Mouse (Mus musculus): ENCODE measurements around the gene Sort1. TPM values are rescaled to one million over a fixed set of nuclear protein-coding genes. Genes with fewer than 3 reads are reported as not detected.

Gene Sort1
- polyA plus RNA-seq, 1 experiment from 2014 or later = 30.8 TPM

DNA sequence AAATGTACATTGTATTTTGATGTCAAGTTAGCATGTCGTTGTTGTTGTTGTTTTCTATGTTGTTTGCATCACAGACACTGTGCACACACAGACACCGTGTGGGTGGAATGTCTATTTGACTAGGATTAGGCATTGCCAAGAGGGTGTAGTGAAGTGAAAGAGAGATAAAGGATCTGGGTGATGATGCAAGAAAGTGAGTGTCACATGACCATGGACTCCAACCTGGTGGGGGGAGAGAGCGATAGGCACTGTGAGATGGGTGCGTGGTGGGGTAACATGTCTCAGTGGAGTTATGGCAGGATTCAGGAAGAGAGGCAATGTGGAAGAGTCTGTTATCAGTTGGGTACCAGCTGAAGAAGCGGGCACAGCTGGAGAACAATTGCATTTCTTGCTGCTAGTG is 84.8 kb downstream of the Sort1 start:
- ATAC-seq (no peak), DNase-seq (ENCODE audit: low spot score) (peak; percentile 20)
- no peak overlapping the region for H3K27ac ChIP-seq (ENCODE audit: low read length)
- no peaks in the 10 kb centered on the region for H3K27me3 ChIP-seq (replicated peaks; ENCODE audit: insufficient read depth, low read length)
- H3K4me3 ChIP-seq (ENCODE audit: low read depth, low read length) = no peak overlapping the region
- TF ChIP-seq CTCF (IDR thresholded peaks at IDR 0.05) (0 out of 2 replicates have a peak, but pooled peaks have one; percentile 2), EP300 (IDR thresholded peaks at IDR 0.05) (no peak)
- no peaks in the 10 kb centered on the region for H3K9me3 ChIP-seq (ENCODE audit: low read length)
- peaks cover 11% of the 10 kb centered on the region; the same call in 1 of the 2 replicates for H3K4me1 ChIP-seq (ENCODE audit: insufficient read depth, low read depth, low read length)
- H3K4me2 ChIP-seq (replicated peaks; ENCODE audit: low read depth, low read length) = no peak overlapping the region
- WGBS = 70% methylated on average over 5 of the region's 5 CpGs
- H3K9ac ChIP-seq (replicated peaks; ENCODE audit: low read depth) = no peak overlapping the region
- H3K36me3 ChIP-seq (ENCODE audit: insufficient read depth, low read length) = no peaks in the 10 kb centered on the region

GRCm38 (mm10) chr3:108372274-108372673 is 88.4 kb downstream of the Sort1 start:
- Histone ChIP-seq H3K27ac (ENCODE audit: low read length) (peak overlapping the region; percentile 60), H3K4me3 (ENCODE audit: low read depth, low read length) (no peak overlapping the region), H3K4me1 (ENCODE audit: insufficient read depth, low read depth, low read length) (peaks cover 11% of the 10 kb centered on the region; the same call in 1 of the 2 replicates), H3K9ac (replicated peaks; ENCODE audit: low read depth) (no peak overlapping the region), H3K4me2 (replicated peaks; ENCODE audit: low read depth, low read length) (no peak overlapping the region), H3K27me3 (replicated peaks; ENCODE audit: insufficient read depth, low read length) (no peaks in the 10 kb centered on the region), H3K9me3 (ENCODE audit: low read length) (no peaks in the 10 kb centered on the region), H3K36me3 (ENCODE audit: insufficient read depth, low read length) (no peaks in the 10 kb centered on the region)
- WGBS = 10% methylated on average over 3 of the region's 3 CpGs
- ATAC-seq (peak; percentile 74), DNase-seq (ENCODE audit: low spot score) (peak; percentile 67)
- TF ChIP-seq CTCF (IDR thresholded peaks at IDR 0.05) (no peak; the same call in 1 of the 2 replicates), EP300 (IDR thresholded peaks at IDR 0.05) (no peak)

GRCm38 (mm10) chr3:108372691-108373090 is 88.8 kb downstream of the Sort1 start:
- peak; percentile 88 for DNase-seq (ENCODE audit: low spot score)
- WGBS = 35% methylated on average over 3 of the region's 3 CpGs
- Histone ChIP-seq H3K27me3 (replicated peaks; ENCODE audit: insufficient read depth, low read length) (no peaks in the 10 kb centered on the region), H3K9me3 (ENCODE audit: low read length) (no peaks in the 10 kb centered on the region), H3K36me3 (ENCODE audit: insufficient read depth, low read length) (no peaks in the 10 kb centered on the region), H3K9ac (replicated peaks; ENCODE audit: low read depth) (no peak overlapping the region), H3K4me1 (ENCODE audit: insufficient read depth, low read depth, low read length) (peaks cover 11% of the 10 kb centered on the region; the same call in 1 of the 2 replicates), H3K27ac (ENCODE audit: low read length) (peak overlapping the region; percentile 60), H3K4me3 (ENCODE audit: low read depth, low read length) (no peak overlapping the region), H3K4me2 (replicated peaks; ENCODE audit: low read depth, low read length) (no peak overlapping the region)
- peak; percentile 90 for ATAC-seq
- no peak for TF ChIP-seq CTCF (IDR thresholded peaks at IDR 0.05)
- peak; percentile 96 for TF ChIP-seq EP300 (IDR thresholded peaks at IDR 0.05)

- Histone ChIP-seq H3K4me1 (ENCODE audit: insufficient read depth, low read depth, low read length) (no peaks in the 10 kb centered on the region), H3K27me3 (replicated peaks; ENCODE audit: insufficient read depth, low read length) (no peaks in the 10 kb centered on the region), H3K4me3 (ENCODE audit: low read depth, low read length) (no peak overlapping the region), H3K36me3 (ENCODE audit: insufficient read depth, low read length) (no peaks in the 10 kb centered on the region), H3K27ac (ENCODE audit: low read length) (no peak overlapping the region), H3K4me2 (replicated peaks; ENCODE audit: low read depth, low read length) (no peak overlapping the region), H3K9me3 (ENCODE audit: low read length) (no peaks in the 10 kb centered on the region), H3K9ac (replicated peaks; ENCODE audit: low read depth) (no peak overlapping the region)
- TF ChIP-seq EP300 (IDR thresholded peaks at IDR 0.05) = no peak
- no peak for TF ChIP-seq CTCF (IDR thresholded peaks at IDR 0.05)
- no peak for ATAC-seq
- no peak for DNase-seq (ENCODE audit: low spot score)
- WGBS = 69% methylated on average over 7 of the region's 7 CpGs
These were observed 95.2 kb downstream of the Sort1 start for GRCm38 (mm10) chr3:108378875-108379663.

DNA sequence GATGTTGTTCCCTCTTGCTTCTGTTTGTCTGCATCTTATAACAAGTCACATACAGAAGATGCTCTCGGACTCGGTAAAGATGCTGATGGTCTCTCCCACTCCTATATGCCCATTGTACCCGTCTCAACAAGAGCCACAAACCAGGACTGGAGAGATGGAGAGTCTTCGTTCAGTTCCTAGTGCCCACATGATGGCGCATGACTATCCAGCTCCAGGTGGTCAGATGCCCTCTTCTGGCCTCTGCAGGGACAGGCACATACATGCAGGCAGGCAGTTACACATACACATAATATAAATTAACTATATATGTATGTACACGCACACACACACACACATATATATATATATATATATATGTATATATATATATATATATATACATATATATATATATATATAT is 96.8 kb downstream of the Sort1 start:
- peak; percentile 72 for TF ChIP-seq CTCF (IDR thresholded peaks at IDR 0.05)
- no peak for TF ChIP-seq EP300 (IDR thresholded peaks at IDR 0.05)
- no peak overlapping the region for H3K4me3 ChIP-seq (ENCODE audit: low read depth, low read length)
- no peaks in the 10 kb centered on the region for H3K36me3 ChIP-seq (ENCODE audit: insufficient read depth, low read length)
- ATAC-seq = no peak
- no peak for DNase-seq (ENCODE audit: low spot score)
- no peaks in the 10 kb centered on the region for H3K27me3 ChIP-seq (replicated peaks; ENCODE audit: insufficient read depth, low read length)
- WGBS = 80% methylated on average over 6 of the region's 6 CpGs
- no peak overlapping the region for H3K27ac ChIP-seq (ENCODE audit: low read length)
- H3K9ac ChIP-seq (replicated peaks; ENCODE audit: low read depth) = no peak overlapping the region
- H3K4me1 ChIP-seq (ENCODE audit: insufficient read depth, low read depth, low read length) = no peaks in the 10 kb centered on the region; the same call in 1 of the 2 replicates
- H3K9me3 ChIP-seq (ENCODE audit: low read length) = no peaks in the 10 kb centered on the region
- H3K4me2 ChIP-seq (replicated peaks; ENCODE audit: low read depth, low read length) = no peak overlapping the region

- Histone ChIP-seq H3K9me3 (ENCODE audit: low read length) (no peaks in the 10 kb centered on the region), H3K4me2 (replicated peaks; ENCODE audit: low read depth, low read length) (peak overlapping the region; percentile 37), H3K36me3 (ENCODE audit: insufficient read depth, low read length) (no peaks in the 10 kb centered on the region), H3K4me3 (ENCODE audit: low read depth, low read length) (peak overlapping the region; percentile 22; the same call in 1 of the 2 replicates), H3K9ac (replicated peaks; ENCODE audit: low read depth) (peak overlapping the region; percentile 6; the same call in 1 of the 2 replicates), H3K4me1 (ENCODE audit: insufficient read depth, low read depth, low read length) (no peaks in the 10 kb centered on the region; the same call in 1 of the 2 replicates), H3K27ac (ENCODE audit: low read length) (peak overlapping the region; percentile 5; the same call in 1 of the 2 replicates), H3K27me3 (replicated peaks; ENCODE audit: insufficient read depth, low read length) (no peaks in the 10 kb centered on the region)
- TF ChIP-seq EP300 (IDR thresholded peaks at IDR 0.05) (no peak), CTCF (IDR thresholded peaks at IDR 0.05) (no peak)
- ATAC-seq (peak; percentile 14; the same call in 1 of the 2 replicates), DNase-seq (ENCODE audit: low spot score) (peak; percentile 79)
- 59% methylated on average over 14 of the region's 14 CpGs for WGBS
These were observed 98.3 kb downstream of the Sort1 start for GRCm38 (mm10) chr3:108381945-108382875.

All from lung, postnatal 0 days (tissue).